Mouse (Mus musculus): ENCODE results near the gene Ovol3. TPM values are rescaled to one million over a fixed set of nuclear protein-coding genes. Genes with fewer than 3 reads are reported as not detected.
A peak's percentile ranks its signal among the peaks of the same experiment; 100 is the strongest.

Ovol3 gene
- polyA plus RNA-seq, 1 experiment from 2014 or later, result not detected

- peaks cover 15% of the 10 kb centered on the region for H3K4me1 ChIP-seq (replicated peaks)
- peak; percentile 82 for DNase-seq (ENCODE audit: low spot score)
- under 1% methylated on average over 11 of the region's 11 CpGs for WGBS
- peak within 1 kb of the TSS; percentile 45 for H3K4me3 ChIP-seq
- H3K9me3 ChIP-seq, result no peaks in the 10 kb centered on the region
- H3K27ac ChIP-seq, result peak within 1 kb of the TSS; percentile 57
- H3K27me3 ChIP-seq (ENCODE audit: insufficient read depth, poor library complexity, severe bottlenecking), result no peaks in the 10 kb centered on the region
- peaks cover 51% of the 10 kb centered on the region for H3K36me3 ChIP-seq
Measured at GRCm38 (mm10) chr7:30183879-30184289, 51.6 kb downstream of the Ovol3 start, which contains the start of gene Cox7a1. Gene Cox7a1 (plus strand): TSS chr7:30184144.

Other genes with a start within 250 kb of the Ovol3 start
- gene Zfp14, start 184.3 kb downstream of the Ovol3 start, polyA plus RNA-seq (2016; fragmentation: Nextera tagmentation; extraction: Ambion mirVana), result 3.9 and 5.0 TPM in 2 replicates
- gene Zfp82, start 162.8 kb downstream of the Ovol3 start, polyA plus RNA-seq (2016; fragmentation: Nextera tagmentation; extraction: Ambion mirVana), result 6.9 and 8.2 TPM in 2 replicates
- gene Gm26920, start 145.3 kb downstream of the Ovol3 start, polyA plus RNA-seq (2016; fragmentation: Nextera tagmentation; extraction: Ambion mirVana), result 1.6 and 1.9 TPM in 2 replicates
- 14.5 and 14.9 TPM in 2 replicates for gene Zfp566, start 145.2 kb downstream of the Ovol3 start, polyA plus RNA-seq (2016; fragmentation: Nextera tagmentation; extraction: Ambion mirVana)
- 93.1 and 122 TPM in 2 replicates for gene Zfp260, start 140.9 kb downstream of the Ovol3 start, polyA plus RNA-seq (2016; fragmentation: Nextera tagmentation; extraction: Ambion mirVana)
- 9.8 and 11.2 TPM in 2 replicates for gene Zfp382, start 113.8 kb downstream of the Ovol3 start, polyA plus RNA-seq (2016; fragmentation: Nextera tagmentation; extraction: Ambion mirVana)
- gene Zfp146, start 66.0 kb downstream of the Ovol3 start, polyA plus RNA-seq (2016; fragmentation: Nextera tagmentation; extraction: Ambion mirVana), result 10.5 and 17.2 TPM in 2 replicates
- 3.8 and 8.2 TPM in 2 replicates for gene Cox7a1, start 51.6 kb downstream of the Ovol3 start, polyA plus RNA-seq (2016; fragmentation: Nextera tagmentation; extraction: Ambion mirVana)
- 65.1 and 72.5 TPM in 2 replicates for gene Capns1, start 36.9 kb downstream of the Ovol3 start, polyA plus RNA-seq (2016; fragmentation: Nextera tagmentation; extraction: Ambion mirVana)
- gene Polr2i, start 3.8 kb downstream of the Ovol3 start, polyA plus RNA-seq (2016; fragmentation: Nextera tagmentation; extraction: Ambion mirVana), result 167 and 177 TPM in 2 replicates
- gene Tbcb, start 3.5 kb downstream of the Ovol3 start, polyA plus RNA-seq (2016; fragmentation: Nextera tagmentation; extraction: Ambion mirVana), result 276 and 312 TPM in 2 replicates
- gene Thap8, start 44.4 kb upstream of the Ovol3 start, polyA plus RNA-seq (2016; fragmentation: Nextera tagmentation; extraction: Ambion mirVana), result 0.25 and 0.50 TPM in 2 replicates
- 16.6 and 19.8 TPM in 2 replicates for gene Wdr62, start 44.7 kb upstream of the Ovol3 start, polyA plus RNA-seq (2016; fragmentation: Nextera tagmentation; extraction: Ambion mirVana)
- gene Clip3, start 56.0 kb upstream of the Ovol3 start, polyA plus RNA-seq (2016; fragmentation: Nextera tagmentation; extraction: Ambion mirVana), result 53.4 and 82.3 TPM in 2 replicates
- gene Alkbh6, start 73.0 kb upstream of the Ovol3 start, polyA plus RNA-seq (2016; fragmentation: Nextera tagmentation; extraction: Ambion mirVana), result 93.6 and 117 TPM in 2 replicates
- 26.8 and 28.1 TPM in 2 replicates for gene Syne4, start 79.1 kb upstream of the Ovol3 start, polyA plus RNA-seq (2016; fragmentation: Nextera tagmentation; extraction: Ambion mirVana)
- 1.6 and 3.7 TPM in 2 replicates for gene E130208F15Rik, start 86.0 kb upstream of the Ovol3 start, polyA plus RNA-seq (2016; fragmentation: Nextera tagmentation; extraction: Ambion mirVana)
- gene Sdhaf1, start 88.2 kb upstream of the Ovol3 start, polyA plus RNA-seq (2016; fragmentation: Nextera tagmentation; extraction: Ambion mirVana), result 19.6 and 23.1 TPM in 2 replicates
- 5.5 and 7.8 TPM in 2 replicates for gene Lrfn3, start 127.0 kb upstream of the Ovol3 start, polyA plus RNA-seq (2016; fragmentation: Nextera tagmentation; extraction: Ambion mirVana)
- gene Tyrobp, start 178.0 kb upstream of the Ovol3 start, polyA plus RNA-seq (2016; fragmentation: Nextera tagmentation; extraction: Ambion mirVana), result 16.9 and 27.9 TPM in 2 replicates
- 0.55 and 0.57 TPM in 2 replicates for gene Hcst, start 184.1 kb upstream of the Ovol3 start, polyA plus RNA-seq (2016; fragmentation: Nextera tagmentation; extraction: Ambion mirVana)
- 1.5 and 1.7 TPM in 2 replicates for gene Nfkbid, start 186.0 kb upstream of the Ovol3 start, polyA plus RNA-seq (2016; fragmentation: Nextera tagmentation; extraction: Ambion mirVana)
- 69.7 and 184 TPM in 2 replicates for gene Aplp1, start 209.8 kb upstream of the Ovol3 start, polyA plus RNA-seq (2016; fragmentation: Nextera tagmentation; extraction: Ambion mirVana)
- gene Kirrel2, start 222.0 kb upstream of the Ovol3 start, polyA plus RNA-seq (2016; fragmentation: Nextera tagmentation; extraction: Ambion mirVana), result 11.8 and 35.0 TPM in 2 replicates
- 1.7 and 4.2 TPM in 2 replicates for gene Nphs1, start 222.6 kb upstream of the Ovol3 start, polyA plus RNA-seq (2016; fragmentation: Nextera tagmentation; extraction: Ambion mirVana)

Data from hindbrain, embryonic 10.5 days (tissue).